In genomic region chr2:118638686-118639085, GRCm38 (mm10) we compare ENCODE assay signal across 16 mouse cellular contexts. TPM values are rescaled to one million over a fixed set of nuclear protein-coding genes. Genes with fewer than 3 reads are reported as not detected.
DNase-seq lines count a peak whose midpoint lies in the region; ATAC-seq and TF ChIP-seq lines count a peak whose summit lies in the region.
"Had no signal": no experiment of that assay in that cellular context is flagged by ENCODE, and none has a peak within 500 bp of the region (broad histone marks: within the 10 kb centered on the region; RNA-seq: fewer than 3 reads in every experiment).

No protein-coding gene starts in this region.

- no peak for ATAC-seq in heart, embryonic 12.5 days (ENCODE audit: insufficient number of reproducible peaks, low FRiP score)
- peak; percentile 51 for ATAC-seq in heart, postnatal 0 days (ENCODE audit: insufficient read depth, low read depth)
- ATAC-seq in midbrain, embryonic 13.5 days: peak; percentile 26; the same call in 1 of the 2 replicates

- no peak overlapping the region for H3K9ac ChIP-seq in heart, embryonic 12.5 days
- H3K9ac ChIP-seq in heart, postnatal 0 days (replicated peaks; ENCODE audit: low read depth, low read length): no peak overlapping the region
- H3K9ac ChIP-seq in heart, adult 2 months (ENCODE audit: low read depth, low read length): no peak overlapping the region
- H3K9ac ChIP-seq in midbrain, embryonic 13.5 days (replicated peaks): no peak overlapping the region
- H3K9ac ChIP-seq: forebrain, embryonic 13.5 days; lung, embryonic 14.5 days had no signal

- peak; percentile 38 to 45 for DNase-seq in heart, adult 18-20 months
- peak; percentile 59 for DNase-seq in heart, postnatal 0 days (ENCODE audit: low spot score)
- no peak for DNase-seq in heart, adult 2 months
- DNase-seq in midbrain, embryonic 10.5 days (ENCODE audit: low spot score): no peak
- peak; percentile 57 to 62 for DNase-seq in spleen, postnatal 36 days (ENCODE audit: low spot score in 2 of 2)
- DNase-seq in spleen, postnatal 14 days (ENCODE audit: low spot score in 2 of 2): no peak

- WGBS in heart, embryonic 12.5 days: 81% methylated on average over 8 of the region's 8 CpGs
- WGBS in heart, postnatal 0 days: 45% methylated on average over 8 of the region's 8 CpGs
- WGBS in heart, adult 2 months: 65% methylated on average over 8 of the region's 8 CpGs
- 96% methylated on average over 8 of the region's 8 CpGs for WGBS in midbrain, embryonic 13.5 days
- WGBS in midbrain, embryonic 10.5 days: 95% methylated on average over 8 of the region's 8 CpGs

- intact Hi-C loops in heart, adult 2 months (cut with DNase I): loop anchor here (1.0 to 10.0 kb wide), 5 partner anchors 57 to 336 kb away; no protein-coding TSS in a partner anchor

- TF ChIP-seq EP300 in heart, postnatal 0 days (IDR thresholded peaks at IDR 0.05; ENCODE audit: low read depth): no peak
- TF ChIP-seq EP300 in heart, adult 2 months (IDR thresholded peaks at IDR 0.05; ENCODE audit: insufficient read depth, low read depth, low read length): no peak

- no peak overlapping the region for H3K4me2 ChIP-seq in heart, embryonic 12.5 days
- no peak overlapping the region for H3K4me2 ChIP-seq in heart, postnatal 0 days (ENCODE audit: low read depth, low read length)
- H3K4me2 ChIP-seq in midbrain, embryonic 13.5 days (replicated peaks): no peak overlapping the region
- H3K4me2 ChIP-seq: forebrain, embryonic 13.5 days; lung, embryonic 14.5 days had no signal

- peaks cover 10% of the 10 kb centered on the region for H3K4me1 ChIP-seq in heart, embryonic 12.5 days (replicated peaks)
- H3K4me1 ChIP-seq in heart, postnatal 0 days (ENCODE audit: control insufficient read depth, insufficient read depth): no peaks in the 10 kb centered on the region
- peaks cover 1% of the 10 kb centered on the region; the same call in 1 of the 2 replicates for H3K4me1 ChIP-seq in heart, adult 2 months (ENCODE audit: control insufficient read depth, insufficient read depth, low read length)
- H3K4me1 ChIP-seq in midbrain, embryonic 13.5 days (replicated peaks): no peaks in the 10 kb centered on the region
- H3K4me1 ChIP-seq in midbrain, embryonic 10.5 days: no peaks in the 10 kb centered on the region
- H3K4me1 ChIP-seq: forebrain, embryonic 13.5 days had no signal

- H3K9me3 ChIP-seq in heart, embryonic 12.5 days (replicated peaks): no peaks in the 10 kb centered on the region
- no peaks in the 10 kb centered on the region for H3K9me3 ChIP-seq in heart, postnatal 0 days (replicated peaks; ENCODE audit: control insufficient read depth, low read length)
- H3K9me3 ChIP-seq in midbrain, embryonic 13.5 days: no peaks in the 10 kb centered on the region
- no peaks in the 10 kb centered on the region for H3K9me3 ChIP-seq in midbrain, embryonic 10.5 days (replicated peaks)
- H3K9me3 ChIP-seq: forebrain, embryonic 13.5 days had no signal

- H3K36me3 ChIP-seq in heart, embryonic 12.5 days: peaks cover 88% of the 10 kb centered on the region
- peaks cover 80% of the 10 kb centered on the region for H3K36me3 ChIP-seq in heart, postnatal 0 days (replicated peaks; ENCODE audit: control insufficient read depth, insufficient read depth, low read length)
- H3K36me3 ChIP-seq in heart, adult 2 months (ENCODE audit: control insufficient read depth, insufficient read depth, low read length): no peaks in the 10 kb centered on the region
- peaks cover 39% of the 10 kb centered on the region for H3K36me3 ChIP-seq in midbrain, embryonic 13.5 days
- peaks cover 100% of the 10 kb centered on the region for H3K36me3 ChIP-seq in midbrain, embryonic 10.5 days

- H3K79me2 ChIP-seq in heart, adult 2 months (replicated peaks; ENCODE audit: control insufficient read depth, insufficient read depth, low read length): no peaks in the 10 kb centered on the region

- TF ChIP-seq POLR2A in heart, adult 2 months (IDR thresholded peaks at IDR 0.05; ENCODE audit: insufficient read depth, low read depth, low read length): no peak

- no peak for TF ChIP-seq CTCF in heart, postnatal 0 days (IDR thresholded peaks at IDR 0.05; ENCODE audit: low read depth)
- no peak for TF ChIP-seq CTCF in heart, adult 2 months (IDR thresholded peaks at IDR 0.05)

- H3K27ac ChIP-seq in heart, embryonic 12.5 days (ENCODE audit: poor library complexity, severe bottlenecking): no peak overlapping the region
- no peak overlapping the region; the same call in 1 of the 2 replicates for H3K27ac ChIP-seq in heart, postnatal 0 days (ENCODE audit: low read depth)
- no peak overlapping the region for H3K27ac ChIP-seq in heart, adult 2 months
- H3K27ac ChIP-seq in midbrain, embryonic 13.5 days: no peak overlapping the region
- no peak overlapping the region for H3K27ac ChIP-seq in midbrain, embryonic 10.5 days (replicated peaks)
- H3K27ac ChIP-seq: forebrain, embryonic 13.5 days; hindbrain, postnatal 0 days had no signal

- H3K4me3 ChIP-seq in heart, embryonic 12.5 days: no peak overlapping the region
- H3K4me3 ChIP-seq in heart, postnatal 0 days (ENCODE audit: low read depth, low read length): no peak overlapping the region
- H3K4me3 ChIP-seq in heart, adult 2 months: no peak overlapping the region
- H3K4me3 ChIP-seq in midbrain, embryonic 13.5 days (replicated peaks): no peak overlapping the region
- H3K4me3 ChIP-seq in midbrain, embryonic 10.5 days: no peak overlapping the region
- H3K4me3 ChIP-seq: forebrain, embryonic 13.5 days had no signal

- H3K27me3 ChIP-seq in heart, embryonic 12.5 days (replicated peaks): no peaks in the 10 kb centered on the region
- H3K27me3 ChIP-seq in heart, postnatal 0 days (ENCODE audit: control insufficient read depth, insufficient read depth, low read length): no peaks in the 10 kb centered on the region
- no peaks in the 10 kb centered on the region for H3K27me3 ChIP-seq in heart, adult 2 months (ENCODE audit: control insufficient read depth, insufficient read depth, low read length)
- H3K27me3 ChIP-seq in midbrain, embryonic 13.5 days: no peaks in the 10 kb centered on the region
- H3K27me3 ChIP-seq in midbrain, embryonic 10.5 days (ENCODE audit: low read depth, poor library complexity, severe bottlenecking): peaks cover 5% of the 10 kb centered on the region; the same call in 1 of the 2 replicates
- H3K27me3 ChIP-seq: forebrain, embryonic 13.5 days had no signal

RNA-seq across cellular contexts. Expression of gene Pak6, which starts 24.4 kb away (rescaled TPM):
- 1 to 10 TPM; 9.0 to 9.3 TPM for total RNA-seq in heart, adult 18-20 months (2021)
- polyA plus RNA-seq in heart, embryonic 12.5 days (2016; fragmentation: Nextera tagmentation; extraction: Ambion mirVana): 4.6 and 5.8 TPM in 2 replicates
- total RNA-seq in heart, postnatal 0 days (2014; rRNA removed; ENCODE audit: low replicate concordance): 16.8 and 17.0 TPM in 2 replicates
- 7.9 and 9.0 TPM in 2 replicates for polyA plus RNA-seq in heart, postnatal 0 days (2015; fragmentation: Nextera tagmentation; extraction: Ambion mirVana)
- 1 to 10 TPM; 6.1 to 8.1 TPM for total RNA-seq in heart, adult 2 months (2021)
- polyA plus RNA-seq in heart, adult 2 months (2012; rRNA removed): 11.1 and 12.7 TPM in 2 replicates
- 20.1 and 21.1 TPM in 2 replicates for polyA plus RNA-seq in midbrain, embryonic 13.5 days (2015; fragmentation: Nextera tagmentation; extraction: Ambion mirVana)
- polyA plus RNA-seq in midbrain, embryonic 10.5 days (2016; fragmentation: Nextera tagmentation; extraction: Ambion mirVana): 0.26 and 0.99 TPM in 2 replicates
- total RNA-seq: gastrocnemius, adult 18-20 months; hematopoietic stem cell, adult 5-6 weeks; liver, adult 2 months; megakaryocyte, adult 5-6 weeks; monocyte, adult 5-6 weeks had no signal

RNA-seq across cellular contexts. Expression of gene Bub1b, which starts 40.7 kb away (rescaled TPM):
- 1 to 10 TPM in 1 of 2 experiments, under 1 TPM in 1; 0.82 to 1.8 TPM for total RNA-seq in heart, adult 18-20 months (2021)
- 84.2 and 86.9 TPM in 2 replicates for polyA plus RNA-seq in heart, embryonic 12.5 days (2016; fragmentation: Nextera tagmentation; extraction: Ambion mirVana)
- total RNA-seq in heart, postnatal 0 days (2014; rRNA removed; ENCODE audit: low replicate concordance): 37.7 and 46.9 TPM in 2 replicates
- 14.8 and 16.2 TPM in 2 replicates for polyA plus RNA-seq in heart, postnatal 0 days (2015; fragmentation: Nextera tagmentation; extraction: Ambion mirVana)
- 1 to 10 TPM in 1 of 2 experiments, under 1 TPM in 1; 0.65 to 1.8 TPM for total RNA-seq in heart, adult 2 months (2021)
- 0.25 and 1.1 TPM in 2 replicates for polyA plus RNA-seq in heart, adult 2 months (2012; rRNA removed)
- polyA plus RNA-seq in midbrain, embryonic 13.5 days (2015; fragmentation: Nextera tagmentation; extraction: Ambion mirVana): 37.4 and 38.0 TPM in 2 replicates
- 146 and 150 TPM in 2 replicates for polyA plus RNA-seq in midbrain, embryonic 10.5 days (2016; fragmentation: Nextera tagmentation; extraction: Ambion mirVana)

Comparison
In these comparisons a context has a peak if more than half of its experiments do, and no peak if none do; other contexts are left out.
1. DNase-seq: peak in heart, adult 18-20 months (2 of 2), heart, postnatal 0 days (single experiment) and spleen, postnatal 36 days (2 of 2); none in heart, adult 2 months (0 of 2), midbrain, embryonic 10.5 days (single experiment) and spleen, postnatal 14 days (0 of 2).